21 mouse cellular contexts compared by ENCODE assay signal in genomic region chr10:116841551-116841950, GRCm38 (mm10). TPM values are rescaled to one million over a fixed set of nuclear protein-coding genes. Genes with fewer than 3 reads are reported as not detected.
DNase-seq lines count a peak whose midpoint lies in the region; TF ChIP-seq lines count a peak whose summit lies in the region.
"Had no signal": no experiment of that assay in that cellular context is flagged by ENCODE, and none has a peak within 500 bp of the region (broad histone marks: within the 10 kb centered on the region; RNA-seq: fewer than 3 reads in every experiment).

No protein-coding gene starts in this region.

- H3K36me3 ChIP-seq in heart, embryonic 10.5 days, result no peaks in the 10 kb centered on the region
- H3K36me3 ChIP-seq: embryonic facial prominence, embryonic 13.5 days; embryonic facial prominence, embryonic 15.5 days; forebrain, embryonic 10.5 days; forebrain, embryonic 12.5 days had no signal

- H3K4me3 ChIP-seq in heart, embryonic 10.5 days, result no peak overlapping the region
- H3K4me3 ChIP-seq in left cerebral cortex, adult 2 months, result no peak overlapping the region
- H3K4me3 ChIP-seq: embryonic facial prominence, embryonic 13.5 days; embryonic facial prominence, embryonic 15.5 days; erythroblast, embryonic 14.5 days; forebrain, embryonic 10.5 days; forebrain, embryonic 12.5 days had no signal

- no peak for TF ChIP-seq CTCF in left cerebral cortex, adult 2 months (IDR thresholded peaks at IDR 0.05)

- intact Hi-C loops in left cerebral cortex, postnatal 4 days (cut with DNase I), result no loop called here
- intact Hi-C loops in left cerebral cortex, adult 2 months (cut with DNase I), result no loop called here

- no peaks in the 10 kb centered on the region for H3K9me3 ChIP-seq in heart, embryonic 10.5 days
- H3K9me3 ChIP-seq: embryonic facial prominence, embryonic 13.5 days; embryonic facial prominence, embryonic 15.5 days; forebrain, embryonic 10.5 days; forebrain, embryonic 12.5 days had no signal

- peak; percentile 35 for DNase-seq in heart, adult 11 months
- DNase-seq in heart, embryonic 10.5 days (ENCODE audit: low spot score), result no peak
- DNase-seq in left cerebral cortex, postnatal 4 days, result peak; percentile 31
- DNase-seq in left cerebral cortex, adult 2 months (ENCODE audit: extremely low spot score in 1 of 2, low spot score in 2 of 2), result no peak
- DNase-seq: adrenal gland, adult 2 months; adrenal gland, postnatal 10 days; adrenal gland, postnatal 25 days; cerebellum, adult 11 months; cerebellum, adult 18-20 months; cerebellum, adult 8-10 months; cerebellum, postnatal 14 days; cerebellum, postnatal 36 days; embryo, embryonic 11 days had no signal

- 80% methylated on average over 3 of the region's 3 CpGs for WGBS in heart, embryonic 10.5 days

- H3K27me3 ChIP-seq in heart, embryonic 10.5 days (ENCODE audit: insufficient read depth, poor library complexity, severe bottlenecking), result no peaks in the 10 kb centered on the region
- H3K27me3 ChIP-seq: embryonic facial prominence, embryonic 13.5 days; embryonic facial prominence, embryonic 15.5 days; forebrain, embryonic 12.5 days had no signal

- no peaks in the 10 kb centered on the region for H3K4me1 ChIP-seq in heart, embryonic 10.5 days
- H3K4me1 ChIP-seq: embryonic facial prominence, embryonic 13.5 days; embryonic facial prominence, embryonic 15.5 days; forebrain, embryonic 10.5 days; forebrain, embryonic 12.5 days had no signal

- H3K27ac ChIP-seq in heart, embryonic 10.5 days, result no peak overlapping the region
- H3K27ac ChIP-seq in left cerebral cortex, adult 2 months, result no peak overlapping the region
- H3K27ac ChIP-seq: embryonic facial prominence, embryonic 13.5 days; embryonic facial prominence, embryonic 15.5 days; forebrain, embryonic 10.5 days; forebrain, embryonic 12.5 days had no signal

RNA-seq across cellular contexts. Expression of gene Myrfl, which starts 55.2 kb away (rescaled TPM):
- polyA plus RNA-seq in heart, embryonic 10.5 days (2016; fragmentation: Nextera tagmentation; extraction: Ambion mirVana), result 0.33 and 0.49 TPM in 2 replicates
- under 1 TPM; 0.14 to 0.20 TPM for total RNA-seq in left cerebral cortex, postnatal 4 days (2021)
- total RNA-seq in left cerebral cortex, adult 2 months (2021), result under 1 TPM in 1 of 2 experiments, not detected in 1; 0.23 TPM
- total RNA-seq: common myeloid progenitor, adult 5-6 weeks; MEL had no signal
- polyA plus RNA-seq: C2C12; erythroblast, embryonic 14.5 days; forebrain, embryonic 10.5 days had no signal

Comparison
In these comparisons a context has a peak if more than half of its experiments do, and no peak if none do; other contexts are left out.
1. DNase-seq: peak in heart, adult 11 months (single experiment) and left cerebral cortex, postnatal 4 days (single experiment); none in heart, embryonic 10.5 days (single experiment) and left cerebral cortex, adult 2 months (0 of 2).